Mouse (Mus musculus): ENCODE results near the gene Inpp5b.

Inpp5b gene

DNA sequence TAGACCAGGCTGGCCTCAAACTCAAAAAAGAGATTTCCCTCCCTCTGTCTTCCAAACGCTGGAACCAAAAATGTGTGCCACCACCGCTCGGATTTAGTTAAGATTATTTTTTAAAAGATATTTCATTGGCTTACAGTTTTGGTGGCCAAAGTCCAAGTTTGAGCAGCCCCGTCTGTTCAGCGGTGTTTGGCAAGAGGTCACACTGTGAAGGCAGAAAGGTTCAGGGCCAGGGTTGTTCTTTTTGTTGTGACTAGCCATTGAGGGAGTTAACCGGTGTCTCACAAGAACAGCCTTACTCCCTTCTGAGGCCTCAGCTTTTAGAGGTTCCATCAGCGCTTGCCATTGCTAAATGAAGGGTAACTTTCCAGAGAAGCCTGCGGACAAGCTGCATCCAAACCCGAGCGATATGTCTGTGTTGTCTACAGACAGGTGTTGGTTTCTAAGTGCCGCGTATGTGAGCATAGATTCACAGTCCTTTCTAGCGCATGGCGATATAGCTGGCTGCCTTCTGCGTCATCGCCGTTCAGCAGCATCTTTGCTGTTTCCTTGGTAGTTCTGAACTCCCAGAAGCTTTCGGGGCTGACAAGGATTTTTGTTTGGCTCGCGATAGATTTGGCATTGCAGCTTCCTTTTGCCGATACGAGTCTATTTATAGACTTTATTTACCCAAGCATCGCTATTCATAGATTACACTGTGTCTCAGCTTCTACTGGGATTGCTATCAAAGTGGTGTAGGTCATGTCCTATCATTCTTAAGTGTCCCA, 24.3 kb downstream of the Inpp5b start:
- no peak for DNase-seq (ENCODE audit: low spot score)

DNA sequence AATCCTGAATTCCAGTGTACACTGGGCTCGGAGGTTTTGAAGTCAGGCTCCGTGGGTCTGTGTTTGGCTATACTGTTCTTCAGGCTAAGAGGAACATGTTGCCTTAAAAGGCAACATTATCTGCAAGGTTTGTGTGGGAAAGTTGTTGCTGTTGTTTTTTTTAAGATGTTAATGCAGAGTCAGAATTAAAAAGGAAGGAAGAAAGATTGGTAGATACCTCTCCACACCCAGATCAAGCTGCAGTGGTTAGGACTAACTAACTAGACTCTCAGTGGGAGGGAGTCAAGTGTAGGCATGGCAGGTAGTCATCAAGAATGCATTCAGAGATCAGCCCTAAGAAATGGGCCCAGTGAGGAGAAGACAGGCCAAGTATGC, 24.9 kb downstream of the Inpp5b start:
- no peak for DNase-seq (ENCODE audit: low spot score)

- no peak for DNase-seq (ENCODE audit: low spot score)
Measured at GRCm38 (mm10) chr4:124768963-124769591, 27.4 kb downstream of the Inpp5b start.

- DNase-seq (ENCODE audit: low spot score): no peak
Measured at GRCm38 (mm10) chr4:124770624-124771023, 29.0 kb downstream of the Inpp5b start.

GRCm38 (mm10) chr4:124772125-124772524, 30.5 kb downstream of the Inpp5b start:
- DNase-seq (ENCODE audit: low spot score): no peak

GRCm38 (mm10) chr4:124773449-124773848, 31.8 kb downstream of the Inpp5b start:
- no peak for DNase-seq (ENCODE audit: low spot score)

DNA sequence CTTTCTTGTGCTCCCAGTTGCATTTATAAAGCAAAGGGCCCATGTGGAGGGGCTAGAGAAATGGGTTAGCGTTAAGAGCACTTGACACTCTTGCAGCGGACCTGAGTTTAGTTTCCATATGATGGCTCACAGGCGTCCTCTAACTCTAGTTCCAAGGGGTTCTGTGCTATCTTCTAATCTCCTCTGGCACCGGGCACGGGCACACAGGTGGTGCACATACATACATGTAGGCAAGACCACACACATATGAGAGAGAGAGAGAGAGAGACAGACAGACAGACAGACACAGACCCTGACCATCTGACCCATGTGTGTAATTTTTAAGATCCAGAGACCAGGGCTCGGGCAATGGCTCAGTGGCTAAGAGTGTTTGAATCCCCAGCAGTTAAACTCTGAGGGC, 32.3 kb downstream of the Inpp5b start:
- no peak for DNase-seq (ENCODE audit: low spot score)

DNA sequence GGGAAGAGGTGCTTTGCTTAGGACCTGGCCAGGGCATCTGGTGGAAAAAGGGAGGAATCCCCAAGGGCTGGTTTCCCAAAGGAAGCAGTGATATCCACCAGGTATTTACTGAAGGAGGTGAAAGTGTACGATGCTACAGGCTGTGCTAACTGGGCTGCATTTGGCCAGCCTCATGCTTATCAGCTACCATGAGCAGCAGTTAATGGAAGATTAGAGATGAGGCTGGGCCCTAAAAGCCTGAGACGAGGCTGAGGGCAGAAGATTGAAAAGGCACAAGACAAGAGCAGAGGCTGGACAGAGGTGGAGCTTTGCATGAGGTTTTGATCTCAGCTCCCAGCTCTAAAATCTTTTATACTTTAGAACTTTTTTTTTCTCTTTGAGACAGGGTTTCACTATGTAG, 32.8 kb downstream of the Inpp5b start:
- no peak for DNase-seq (ENCODE audit: low spot score)

GRCm38 (mm10) chr4:124781361-124781760, 39.7 kb downstream of the Inpp5b start:
- DNase-seq (ENCODE audit: low spot score): no peak

- DNase-seq (ENCODE audit: low spot score): no peak
Measured at GRCm38 (mm10) chr4:124782395-124782794, 40.7 kb downstream of the Inpp5b start.

DNA sequence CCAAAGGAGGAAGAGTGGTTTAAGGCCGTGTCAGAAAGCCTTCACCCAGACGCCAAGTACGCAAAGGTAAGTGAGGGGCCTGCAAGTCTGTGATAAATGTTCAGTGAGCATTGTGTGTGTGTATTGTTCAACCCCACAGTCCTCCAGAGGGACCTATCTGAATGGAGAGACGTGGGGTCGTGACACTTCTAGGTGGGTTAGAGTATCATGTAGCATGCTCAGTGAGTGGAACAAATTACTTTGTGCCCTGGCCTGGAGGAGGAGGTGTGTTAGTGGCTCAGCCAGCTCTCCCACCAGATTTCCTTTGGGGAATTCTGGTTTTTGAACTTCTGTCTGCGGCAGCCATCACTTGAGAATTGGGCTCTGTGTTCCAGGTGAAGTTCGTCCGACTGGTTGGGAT, 42.3 kb downstream of the Inpp5b start:
- DNase-seq (ENCODE audit: low spot score): no peak

DNA sequence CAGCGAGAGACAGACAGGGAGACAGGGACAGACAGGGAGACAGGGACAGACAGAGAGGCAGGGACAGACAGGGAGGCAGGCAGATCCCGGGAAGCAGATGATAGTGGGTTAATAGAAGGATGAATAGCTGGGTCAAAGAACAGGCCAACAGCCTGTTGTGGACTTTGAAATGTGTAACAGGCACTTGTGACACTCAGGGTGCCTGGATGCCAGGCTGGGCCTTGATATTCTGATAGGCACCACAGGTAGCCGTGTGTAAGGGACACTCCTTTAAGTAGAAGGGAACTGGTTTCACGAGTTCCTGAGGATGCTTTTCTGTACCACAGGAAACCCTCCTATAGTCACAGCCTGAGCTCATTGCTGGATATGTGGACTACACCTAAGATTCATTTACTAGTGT, 48.4 kb downstream of the Inpp5b start:
- DNase-seq (ENCODE audit: low spot score): no peak

- no peak for DNase-seq (ENCODE audit: low spot score)
Measured at GRCm38 (mm10) chr4:124792114-124792513, 50.5 kb downstream of the Inpp5b start.

GRCm38 (mm10) chr4:124796141-124796540, 54.5 kb downstream of the Inpp5b start:
- no peak for DNase-seq (ENCODE audit: low spot score)

DNA sequence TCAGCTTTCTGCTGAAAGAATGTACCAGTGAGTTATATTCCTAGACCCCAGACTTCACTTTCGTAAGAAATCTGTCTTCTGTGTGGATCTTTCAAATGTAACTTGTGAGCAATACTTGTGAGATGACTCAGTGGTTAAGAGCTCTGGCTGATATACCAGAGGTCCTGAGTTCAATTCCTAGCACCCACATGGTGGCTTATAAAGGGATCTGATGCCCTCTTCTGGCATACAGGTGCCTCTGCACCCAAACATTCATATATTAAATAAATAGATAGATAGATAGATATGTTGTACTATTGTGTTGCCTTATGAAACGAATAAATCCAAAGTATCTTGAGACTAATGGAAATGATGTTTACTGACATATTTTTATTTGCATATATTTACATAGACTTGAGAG, 55.3 kb downstream of the Inpp5b start:
- no peak for DNase-seq (ENCODE audit: low spot score)

GRCm38 (mm10) chr4:124801552-124802308, 60.1 kb downstream of the Inpp5b start, which contains the start of gene Mtf1:
Mtf1 (plus strand) TSS chr4:124802104.
- DNase-seq (ENCODE audit: low spot score): peak; percentile 83

DNA sequence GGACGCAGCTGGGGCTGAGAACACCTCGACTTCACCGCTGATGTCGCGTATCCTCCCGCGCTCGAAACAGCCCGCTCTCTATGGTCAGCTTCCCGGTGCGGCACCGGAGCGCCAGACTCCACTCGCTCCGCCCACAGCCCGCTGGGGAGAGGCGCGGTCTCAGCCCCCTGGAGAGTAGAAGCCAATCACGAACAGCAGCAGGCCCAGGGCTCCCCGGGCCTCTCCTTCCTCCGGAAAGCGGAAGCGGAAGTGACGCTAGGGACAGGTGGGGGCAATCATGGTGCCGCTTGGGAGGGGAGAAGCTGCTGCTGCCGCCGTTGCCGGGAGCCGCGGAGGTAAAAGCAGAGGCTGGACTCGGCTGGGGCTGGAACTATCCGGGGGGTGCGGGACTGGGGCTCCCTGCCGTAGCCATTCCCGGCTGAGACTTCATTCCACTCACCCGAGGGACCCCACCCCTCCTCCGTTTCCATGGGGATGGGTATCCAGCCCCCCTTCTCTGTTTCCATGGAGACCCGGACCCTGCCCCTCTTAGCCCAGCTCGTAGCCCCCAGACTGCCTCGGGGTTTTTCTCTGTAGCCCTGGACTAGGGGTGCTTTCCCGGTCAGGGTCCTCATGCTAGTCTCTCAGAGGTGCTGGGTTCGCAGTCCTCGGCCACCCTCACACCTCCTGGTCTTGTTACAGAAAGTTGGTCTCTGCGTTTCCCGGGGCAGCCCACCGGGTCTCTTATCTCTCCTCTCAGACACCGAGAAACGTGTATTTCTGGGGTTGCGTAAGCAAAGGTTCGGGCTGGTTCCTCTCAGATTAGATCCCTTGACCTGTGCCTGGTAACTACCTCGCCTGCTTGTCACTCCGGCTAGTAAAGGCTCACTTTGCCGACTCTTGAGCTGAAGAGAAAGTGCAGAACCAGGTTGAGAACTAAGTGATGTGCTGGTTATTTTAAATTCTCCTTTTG, 60.9 kb downstream of the Inpp5b start:
- DNase-seq (ENCODE audit: low spot score): peak; percentile 95

- no peak for DNase-seq (ENCODE audit: low spot score)
Measured at GRCm38 (mm10) chr4:124803406-124803805, 61.8 kb downstream of the Inpp5b start.

- no peak for DNase-seq (ENCODE audit: low spot score)
Measured at GRCm38 (mm10) chr4:124808511-124808910, 66.9 kb downstream of the Inpp5b start.

DNA sequence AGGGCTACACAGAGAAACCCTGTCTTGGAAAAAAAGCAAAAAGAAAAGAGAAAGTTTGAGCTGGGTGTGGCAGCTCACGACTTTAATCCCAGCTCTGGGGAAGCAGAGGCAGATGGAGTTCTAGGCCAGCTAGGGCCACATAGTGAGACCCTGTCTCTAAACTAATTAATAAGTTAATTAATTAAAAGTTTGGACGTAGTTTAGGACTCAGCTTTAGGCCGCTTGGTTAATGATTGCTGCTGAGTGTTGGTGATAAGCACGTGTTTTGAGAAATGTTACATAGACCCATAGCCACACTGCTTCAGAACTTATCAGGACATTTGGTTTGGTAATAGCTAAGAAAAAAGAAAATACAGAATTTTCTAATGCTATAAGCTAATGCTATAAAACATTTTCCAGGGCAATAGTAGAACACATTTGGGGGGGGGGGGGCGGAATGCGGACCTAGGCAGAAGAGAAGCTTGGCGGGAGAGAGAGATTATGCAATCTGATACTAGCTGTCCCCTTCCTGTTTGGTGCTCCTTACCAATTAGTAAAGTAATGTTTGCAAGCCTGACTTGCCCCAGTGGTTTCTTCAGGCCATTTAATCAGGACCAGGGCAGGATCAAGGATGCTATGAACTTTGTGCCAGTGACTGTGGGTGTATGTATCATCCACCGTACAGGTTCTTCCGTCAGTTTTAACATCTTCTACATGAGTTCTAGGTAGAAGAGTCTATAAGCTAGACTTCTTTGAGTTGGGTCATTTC, 67.7 kb downstream of the Inpp5b start:
- no peak for DNase-seq (ENCODE audit: low spot score)

DNA sequence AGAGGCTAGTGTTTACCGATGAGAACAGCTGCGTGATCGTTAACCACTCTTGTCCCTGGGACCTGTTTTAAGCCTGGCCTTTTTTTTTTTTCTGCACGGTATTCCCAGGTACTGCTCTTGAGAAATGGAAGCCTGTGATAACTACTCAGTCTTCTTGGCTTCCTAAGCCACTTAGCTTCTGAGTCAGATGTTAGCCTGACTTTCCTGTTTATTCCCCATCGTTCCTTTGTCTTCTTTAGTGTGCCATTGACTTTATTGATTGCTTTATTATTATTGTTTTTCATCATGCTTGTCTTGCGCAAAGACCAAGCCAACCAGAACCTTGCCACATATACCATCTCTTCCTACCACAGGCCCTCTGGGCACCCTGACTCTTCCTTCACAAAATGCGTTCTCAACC, 68.4 kb downstream of the Inpp5b start:
- DNase-seq (ENCODE audit: low spot score): no peak
